Mouse (Mus musculus) retina, embryonic 14.5 days (tissue): ENCODE data around the gene Olfr1052.
"Not testable (repeated sequence)": the region's sequence is repeated elsewhere in the genome, so short reads cannot be mapped to it uniquely, and the experiment has no call there.

Experiments
- DNase-seq: peaks from one replicate; pipeline ENCODE4 v3.0.0-alpha.2; 2015; ENCODE audit warnings: low spot score

Gene Olfr1052

GRCm38 (mm10) chr2:86292155-86292554, at the start of gene Olfr1052:
Olfr1052 (plus strand) TSS chr2:86292455.
- DNase-seq, result no peak

DNA sequence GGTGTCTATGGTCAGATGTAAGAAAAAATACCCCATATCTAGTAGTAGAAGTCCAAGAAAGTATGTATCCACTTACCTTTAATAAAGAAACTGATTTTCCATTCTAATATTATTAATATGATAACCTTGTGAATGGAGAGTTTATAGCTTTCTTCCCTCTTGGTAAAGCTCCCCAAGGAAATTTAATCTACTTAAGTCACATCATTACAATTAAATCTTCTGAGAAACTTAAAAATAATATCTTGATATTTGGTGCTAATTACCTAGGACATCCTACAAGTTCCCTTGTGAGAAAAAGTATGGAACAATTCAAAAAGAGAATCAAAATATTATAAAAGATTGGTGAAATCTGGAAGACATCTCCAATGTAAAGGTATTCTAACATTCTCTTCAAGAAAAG, 34.0 kb upstream of the Olfr1052 start, which contains the start of gene Olfr1049:
Olfr1049 (minus strand) TSS at position 101 of the 400 bp plus-strand sequence.
- DNase-seq, result not testable (repeated sequence)

- DNase-seq, result not testable (repeated sequence)
Measured at GRCm38 (mm10) chr2:86278988-86279387, 13.3 kb upstream of the Olfr1052 start, which contains the start of gene Olfr1051. Olfr1051 (minus strand) TSS chr2:86279088.

DNA sequence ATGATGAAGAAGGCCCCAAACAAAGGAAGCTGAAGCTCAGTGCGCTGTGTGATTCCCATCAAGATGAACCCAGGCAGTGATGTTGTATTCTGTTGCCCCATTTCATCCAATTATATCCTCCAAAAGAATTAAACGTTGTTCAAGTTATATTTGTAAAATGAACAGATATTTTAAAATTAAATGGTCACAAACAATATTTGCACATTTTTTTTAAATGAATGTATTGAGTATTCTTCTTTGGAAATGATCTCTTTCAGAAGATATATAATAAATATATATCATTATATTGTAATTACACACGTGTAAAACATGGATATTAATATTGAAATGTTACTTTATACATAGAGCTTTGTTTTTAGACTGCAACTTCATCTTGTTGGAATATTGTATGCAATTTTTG, 22.9 kb downstream of the Olfr1052 start, which contains the start of gene Olfr1053:
Olfr1053 (minus strand) TSS at position 101 of the 400 bp plus-strand sequence.
- DNase-seq, result no peak

GRCm38 (mm10) chr2:86335333-86335732, 43.1 kb downstream of the Olfr1052 start, which contains the start of gene Olfr1054:
Olfr1054 (minus strand) TSS chr2:86335433.
- no peak for DNase-seq
